Mouse (Mus musculus) urinary bladder, postnatal 14 days (tissue): ENCODE measurements around the gene Fam210b.
"Not testable (repeated sequence)": the region's sequence is repeated elsewhere in the genome, so short reads cannot be mapped to it uniquely, and the experiment has no call there.

Source experiments
- DNase-seq: peaks from one replicate; pipeline ENCODE4 v3.0.0; 2021; ENCODE audit warnings: low spot score

The Fam210b gene

GRCm38 (mm10) chr2:172345258-172345738 lies at the start of gene Fam210b:
Gene Fam210b (plus strand): TSS chr2:172345565.
- DNase-seq: peak; percentile 96

- no peak for DNase-seq
These were observed 47.3 kb upstream of the Fam210b start for GRCm38 (mm10) chr2:172298083-172298482.

GRCm38 (mm10) chr2:172298542-172298941 lies 46.8 kb upstream of the Fam210b start:
- DNase-seq: no peak

GRCm38 (mm10) chr2:172299126-172299921 lies 46.0 kb upstream of the Fam210b start:
- DNase-seq: no peak

GRCm38 (mm10) chr2:172302396-172302795 lies 43.0 kb upstream of the Fam210b start:
- no peak for DNase-seq

GRCm38 (mm10) chr2:172304118-172304708 lies 41.2 kb upstream of the Fam210b start:
- no peak for DNase-seq

- DNase-seq: not testable (repeated sequence)
These were observed 39.8 kb upstream of the Fam210b start for GRCm38 (mm10) chr2:172305546-172305945.

- DNase-seq: no peak
These were observed 38.8 kb upstream of the Fam210b start for GRCm38 (mm10) chr2:172306544-172306943.

GRCm38 (mm10) chr2:172311731-172312130 lies 33.6 kb upstream of the Fam210b start:
- DNase-seq: no peak

GRCm38 (mm10) chr2:172320878-172321277 lies 24.5 kb upstream of the Fam210b start:
- peak; percentile 77 for DNase-seq

- no peak for DNase-seq
These were observed 17.1 kb upstream of the Fam210b start for GRCm38 (mm10) chr2:172328248-172328647.

GRCm38 (mm10) chr2:172329179-172329578 lies 16.2 kb upstream of the Fam210b start:
- DNase-seq: peak; percentile 55

GRCm38 (mm10) chr2:172338206-172338942 lies 7.0 kb upstream of the Fam210b start:
- DNase-seq: no peak

- DNase-seq: no peak
These were observed 4.4 kb upstream of the Fam210b start for GRCm38 (mm10) chr2:172340936-172341335.

GRCm38 (mm10) chr2:172341606-172342005 lies 3.8 kb upstream of the Fam210b start:
- no peak for DNase-seq

GRCm38 (mm10) chr2:172343751-172344150 lies 1.6 kb upstream of the Fam210b start:
- DNase-seq: no peak

GRCm38 (mm10) chr2:172344669-172345068 lies 696 bp upstream of the Fam210b start:
- DNase-seq: no peak

GRCm38 (mm10) chr2:172346034-172346929 lies 917 bp downstream of the Fam210b start:
- peak; percentile 58 for DNase-seq

GRCm38 (mm10) chr2:172346933-172347611 lies 1.7 kb downstream of the Fam210b start:
- DNase-seq: no peak

- DNase-seq: no peak
These were observed 3.1 kb downstream of the Fam210b start for GRCm38 (mm10) chr2:172348297-172348950.
